Mouse (Mus musculus): ENCODE data around the gene Manf. TPM values are rescaled to one million over a fixed set of nuclear protein-coding genes. Genes with fewer than 3 reads are reported as not detected.

Gene Manf
- polyA plus RNA-seq (2016; fragmentation: Nextera tagmentation; extraction: Ambion mirVana): 296 and 411 TPM in 2 replicates

DNA sequence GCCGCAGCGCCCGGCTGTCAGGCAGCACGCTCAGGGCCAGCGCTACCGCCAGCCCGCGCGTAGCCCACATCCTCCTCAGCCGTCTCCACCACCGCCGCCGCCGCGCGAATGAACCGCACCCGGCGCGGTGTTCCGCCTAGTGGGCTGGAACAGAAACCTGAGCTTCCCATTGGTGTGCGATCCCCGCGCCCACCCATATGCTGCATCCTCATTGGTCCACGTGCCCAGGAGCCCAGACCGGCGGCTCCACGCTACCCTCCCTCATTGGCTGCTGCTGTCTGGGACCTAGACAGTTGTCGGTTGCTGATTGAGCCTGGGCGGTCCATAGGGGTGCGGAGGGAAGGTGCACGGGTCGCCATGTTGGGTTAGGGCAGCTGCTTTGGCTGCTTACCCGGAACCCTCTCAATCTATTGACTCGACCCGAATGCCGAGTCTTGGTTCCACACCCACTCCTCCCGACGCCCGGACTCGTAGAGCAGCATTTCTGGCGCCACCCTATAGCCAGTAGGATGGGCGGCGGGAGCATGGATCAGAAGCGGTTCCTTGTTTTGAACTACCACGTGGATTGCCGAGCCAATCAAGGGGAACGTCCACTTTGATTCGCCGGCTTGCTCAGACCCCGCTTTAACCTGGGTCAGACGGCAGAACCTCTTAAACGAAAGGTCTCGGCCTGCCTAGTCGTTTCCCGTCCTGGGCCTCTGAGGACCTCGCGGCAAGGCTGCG lies at the start of gene Manf:
Manf (minus strand) TSS at position 151 of the 723 bp plus-strand sequence.
- no peaks in the 10 kb centered on the region for H3K9me3 ChIP-seq
- peak within 1 kb of the TSS; percentile 96 for H3K27ac ChIP-seq
- WGBS: under 1% methylated on average over 59 of the region's 59 CpGs
- H3K36me3 ChIP-seq: peaks cover 31% of the 10 kb centered on the region
- peak; percentile 100 for DNase-seq (ENCODE audit: low spot score)
- H3K4me1 ChIP-seq: peaks cover 39% of the 10 kb centered on the region
- H3K27me3 ChIP-seq (ENCODE audit: insufficient read depth, poor library complexity, severe bottlenecking): peaks cover 9% of the 10 kb centered on the region; the same call in 1 of the 2 replicates
- H3K4me3 ChIP-seq: peak within 1 kb of the TSS; percentile 97

DNA sequence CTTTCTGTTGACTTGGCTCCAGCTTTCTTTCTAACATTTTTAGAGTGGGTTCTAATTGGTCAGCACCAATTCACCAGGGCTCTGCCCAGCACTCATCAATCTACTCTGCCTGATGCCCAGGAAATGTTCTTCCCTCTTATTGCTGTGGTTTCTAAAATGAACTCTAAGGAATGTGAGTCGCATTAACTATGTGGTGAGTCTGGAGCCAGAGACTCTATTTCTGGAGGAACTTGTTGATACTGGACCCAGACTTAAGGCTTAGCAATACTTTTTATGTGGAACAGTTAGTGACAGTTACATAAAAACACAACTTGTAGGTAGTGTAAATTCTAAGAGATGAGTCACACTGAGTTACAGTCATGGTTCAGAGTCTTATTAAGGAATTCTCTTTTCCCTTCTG lies 43.2 kb upstream of the Manf start:
- no peak overlapping the region for H3K27ac ChIP-seq
- no peaks in the 10 kb centered on the region for H3K9me3 ChIP-seq
- no peaks in the 10 kb centered on the region for H3K4me1 ChIP-seq
- no peak for DNase-seq (ENCODE audit: low spot score)
- H3K36me3 ChIP-seq: no peaks in the 10 kb centered on the region
- no peaks in the 10 kb centered on the region for H3K27me3 ChIP-seq (ENCODE audit: insufficient read depth, poor library complexity, severe bottlenecking)
- WGBS: 81% methylated on average over 1 of the region's 1 CpGs
- H3K4me3 ChIP-seq: no peak overlapping the region

DNA sequence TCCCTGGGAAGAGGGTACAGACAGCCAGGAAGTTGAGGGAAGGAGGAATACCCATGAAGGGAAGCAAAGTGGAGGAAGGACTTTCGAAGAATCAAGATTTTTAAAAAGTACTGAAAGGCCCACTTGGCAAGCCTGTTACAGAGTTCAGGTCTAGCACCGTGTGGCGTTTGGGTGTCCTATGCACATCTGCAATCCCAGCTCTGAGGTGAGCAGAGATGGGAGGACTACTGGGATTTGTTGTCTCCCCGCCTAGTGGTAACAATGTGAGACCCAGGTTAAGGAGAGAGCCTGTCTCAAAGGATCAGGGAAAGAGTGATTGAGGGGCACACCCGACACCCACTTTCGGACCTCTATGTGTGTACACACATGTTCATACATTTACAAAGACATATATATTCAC lies 23.1 kb upstream of the Manf start:
- no peaks in the 10 kb centered on the region for H3K4me1 ChIP-seq
- 72% methylated on average over 6 of the region's 6 CpGs for WGBS

DNA sequence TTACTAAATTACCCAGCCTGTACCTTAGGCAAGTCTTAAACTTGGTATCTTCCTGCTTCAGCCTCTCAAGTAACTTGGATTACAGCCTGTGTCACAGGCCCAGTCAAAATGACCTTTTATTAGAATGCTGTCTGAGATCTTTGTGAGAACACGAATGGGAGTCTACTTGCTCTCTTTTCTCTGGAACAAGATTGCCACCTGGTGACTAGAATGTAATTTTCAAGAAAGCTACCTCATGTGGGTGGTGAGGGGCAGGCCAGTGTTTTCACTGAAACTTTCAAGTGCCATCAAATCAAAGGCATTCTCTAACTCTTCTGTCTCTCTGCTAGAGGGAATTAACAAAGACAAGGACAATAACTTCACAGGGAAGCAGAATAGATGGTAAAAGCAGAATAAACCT lies 22.0 kb upstream of the Manf start:
- Histone ChIP-seq H3K4me1 (no peaks in the 10 kb centered on the region), H3K27ac (no peak overlapping the region), H3K27me3 (ENCODE audit: insufficient read depth, poor library complexity, severe bottlenecking) (no peaks in the 10 kb centered on the region; the same call in 1 of the 2 replicates), H3K4me3 (no peak overlapping the region), H3K9me3 (no peaks in the 10 kb centered on the region), H3K36me3 (no peaks in the 10 kb centered on the region)
- no peak for DNase-seq (ENCODE audit: low spot score)
- 12% methylated on average over 1 of the region's 1 CpGs for WGBS

More for the DNA sequence above, 23.1 kb upstream of the Manf start:
- Histone ChIP-seq H3K4me3 (no peak overlapping the region), H3K27ac (no peak overlapping the region), H3K27me3 (ENCODE audit: insufficient read depth, poor library complexity, severe bottlenecking) (no peaks in the 10 kb centered on the region; the same call in 1 of the 2 replicates), H3K36me3 (no peaks in the 10 kb centered on the region), H3K9me3 (no peaks in the 10 kb centered on the region)
- DNase-seq (ENCODE audit: low spot score): peak; percentile 67

DNA sequence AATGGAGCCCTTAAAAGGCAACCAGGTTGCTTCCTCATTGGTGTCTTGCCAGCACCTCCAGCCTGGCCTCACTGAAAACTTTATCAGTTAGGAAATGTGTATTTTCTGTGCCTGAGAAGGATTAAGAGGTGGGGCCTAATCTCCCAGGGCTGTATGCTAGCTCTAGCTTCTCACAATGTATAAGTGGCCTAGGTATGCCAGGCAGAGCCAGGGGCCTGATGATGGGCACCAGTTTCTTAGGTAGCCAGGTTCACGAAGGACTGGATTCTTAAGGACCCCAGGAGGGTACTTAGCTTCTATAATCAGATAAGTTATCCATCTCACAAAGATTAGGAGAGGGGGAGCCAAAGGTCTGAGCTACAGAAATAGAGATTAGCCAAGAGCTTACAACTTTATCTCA lies 19.8 kb upstream of the Manf start:
- Histone ChIP-seq H3K9me3 (no peaks in the 10 kb centered on the region), H3K27ac (no peak overlapping the region), H3K4me1 (no peaks in the 10 kb centered on the region), H3K36me3 (no peaks in the 10 kb centered on the region), H3K4me3 (no peak overlapping the region), H3K27me3 (ENCODE audit: insufficient read depth, poor library complexity, severe bottlenecking) (no peaks in the 10 kb centered on the region; the same call in 1 of the 2 replicates)
- DNase-seq (ENCODE audit: low spot score): no peak
- WGBS: 43% methylated on average over 1 of the region's 1 CpGs

DNA sequence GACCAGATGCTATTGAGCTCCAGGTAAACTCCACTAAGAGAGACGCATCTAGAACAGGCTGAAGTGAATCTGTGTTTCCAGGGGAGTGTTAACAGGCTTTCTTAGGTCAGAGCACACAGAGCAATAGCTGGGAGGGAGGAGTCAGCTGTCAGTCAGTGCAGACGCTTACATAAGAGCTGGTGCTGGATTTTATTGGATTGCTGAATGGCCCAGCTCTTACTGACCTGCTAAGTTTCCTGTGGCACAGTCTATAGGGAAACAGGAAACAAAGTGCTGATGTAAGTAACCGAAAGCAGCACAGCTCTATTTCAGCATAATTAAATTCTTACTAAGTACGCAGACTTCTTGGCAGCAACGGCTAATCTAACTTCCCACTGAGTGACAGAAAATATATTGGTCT lies 16.9 kb upstream of the Manf start:
- H3K27me3 ChIP-seq (ENCODE audit: insufficient read depth, poor library complexity, severe bottlenecking): no peaks in the 10 kb centered on the region; the same call in 1 of the 2 replicates
- H3K4me3 ChIP-seq: no peak overlapping the region
- no peaks in the 10 kb centered on the region for H3K4me1 ChIP-seq
- H3K36me3 ChIP-seq: no peaks in the 10 kb centered on the region
- DNase-seq (ENCODE audit: low spot score): no peak
- 50% methylated on average over 5 of the region's 5 CpGs for WGBS
- H3K27ac ChIP-seq: no peak overlapping the region
- H3K9me3 ChIP-seq: no peaks in the 10 kb centered on the region

DNA sequence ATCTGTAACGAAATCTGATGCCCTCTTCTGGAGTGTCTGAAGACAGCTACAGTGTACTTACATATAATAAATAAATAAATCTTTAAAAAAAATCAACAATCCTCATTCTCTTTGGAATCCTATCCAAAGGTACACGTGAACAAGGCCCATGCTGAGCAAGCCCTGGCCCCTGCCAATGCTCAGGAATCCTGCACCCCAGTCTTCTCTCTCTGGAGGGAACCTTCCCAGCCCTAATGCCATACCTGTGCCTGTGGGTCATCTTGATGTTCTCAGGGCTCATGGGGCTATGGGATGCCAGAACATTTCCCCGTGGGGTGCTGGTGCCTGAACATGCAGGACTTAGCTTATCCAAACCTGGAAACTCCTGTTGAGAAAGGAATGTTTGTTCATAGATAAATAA lies 16.4 kb upstream of the Manf start:
- no peak overlapping the region for H3K27ac ChIP-seq
- H3K27me3 ChIP-seq (ENCODE audit: insufficient read depth, poor library complexity, severe bottlenecking): no peaks in the 10 kb centered on the region; the same call in 1 of the 2 replicates
- H3K4me1 ChIP-seq: no peaks in the 10 kb centered on the region
- H3K4me3 ChIP-seq: no peak overlapping the region
- H3K36me3 ChIP-seq: no peaks in the 10 kb centered on the region
- WGBS: 72% methylated on average over 3 of the region's 3 CpGs
- H3K9me3 ChIP-seq: no peaks in the 10 kb centered on the region
- peak; percentile 61 for DNase-seq (ENCODE audit: low spot score)

DNA sequence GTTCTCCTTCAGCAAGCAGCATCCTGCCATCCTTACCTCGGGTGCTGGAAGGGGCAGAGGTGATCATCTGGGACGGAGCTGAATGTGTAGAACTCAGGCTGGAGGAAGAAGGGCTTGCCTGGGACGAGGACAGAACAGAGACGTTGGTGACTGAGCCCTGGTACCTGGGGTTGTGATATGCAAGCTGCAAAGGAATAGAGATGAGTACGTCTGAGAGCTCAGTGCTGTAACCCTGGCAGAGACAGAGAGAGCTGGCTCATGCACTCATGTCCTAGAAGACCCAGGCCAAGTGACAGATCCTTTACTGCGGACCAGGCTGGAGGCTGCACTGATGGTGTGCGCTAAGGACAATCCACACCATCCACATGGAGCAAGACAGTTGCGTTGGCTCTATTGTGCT lies 14.8 kb upstream of the Manf start:
- DNase-seq (ENCODE audit: low spot score): peak; percentile 59
- Histone ChIP-seq H3K9me3 (no peaks in the 10 kb centered on the region), H3K4me3 (no peak overlapping the region), H3K36me3 (no peaks in the 10 kb centered on the region), H3K27ac (no peak overlapping the region), H3K4me1 (no peaks in the 10 kb centered on the region), H3K27me3 (ENCODE audit: insufficient read depth, poor library complexity, severe bottlenecking) (no peaks in the 10 kb centered on the region)
- WGBS: 85% methylated on average over 8 of the region's 8 CpGs

DNA sequence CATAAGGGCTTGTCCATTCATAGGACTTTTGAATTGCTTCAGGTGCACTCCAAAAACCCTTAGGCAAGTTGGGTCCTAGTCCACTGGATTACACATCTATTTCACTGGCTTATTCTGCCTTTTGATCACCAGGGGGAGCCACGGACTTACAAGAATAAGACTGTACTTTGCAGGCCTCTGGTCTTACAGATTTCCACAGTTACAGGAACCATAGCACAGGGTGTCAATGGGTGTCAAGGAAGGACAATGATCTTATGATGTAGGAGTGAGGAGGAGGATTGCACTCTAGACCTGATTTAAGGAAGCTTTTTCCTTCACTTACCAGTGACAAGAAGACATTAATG lies 12.0 kb upstream of the Manf start:
- 3% methylated on average over 1 of the region's 1 CpGs for WGBS
- Histone ChIP-seq H3K4me3 (no peak overlapping the region), H3K27ac (no peak overlapping the region), H3K36me3 (no peaks in the 10 kb centered on the region), H3K27me3 (ENCODE audit: insufficient read depth, poor library complexity, severe bottlenecking) (no peaks in the 10 kb centered on the region), H3K4me1 (no peaks in the 10 kb centered on the region), H3K9me3 (no peaks in the 10 kb centered on the region)
- DNase-seq (ENCODE audit: low spot score): peak; percentile 75

DNA sequence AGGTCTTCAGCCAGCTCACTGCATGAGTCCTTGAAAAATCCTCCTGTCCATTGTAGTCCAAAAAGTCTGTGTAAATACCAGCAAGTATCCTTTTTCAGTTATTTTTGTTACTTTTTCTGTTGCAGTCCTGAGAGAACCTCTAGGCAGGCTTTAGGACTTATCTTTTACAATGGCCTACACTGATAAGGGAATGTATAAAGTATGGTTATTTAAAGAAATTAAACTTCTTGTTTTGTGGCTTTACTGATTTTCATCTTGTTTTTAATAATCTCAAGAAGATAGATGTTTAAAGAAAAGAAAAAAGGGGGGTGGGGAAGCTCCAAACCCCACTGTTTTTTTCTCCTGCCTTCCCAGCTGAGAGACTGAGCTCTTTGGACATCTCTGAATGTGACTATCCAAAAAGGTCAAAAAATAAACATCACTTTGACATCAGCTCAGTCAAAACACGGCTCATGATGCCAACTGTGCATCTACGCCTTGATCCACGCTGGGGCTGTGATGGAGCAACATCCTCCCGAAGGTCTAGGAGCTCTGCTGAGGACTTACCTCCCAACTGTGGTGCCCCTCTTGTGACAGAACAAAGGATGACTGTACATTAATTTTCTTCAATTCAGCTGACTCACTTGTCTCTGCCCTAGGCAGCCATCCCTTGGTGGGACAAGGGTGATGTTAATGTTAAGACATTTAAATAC lies 11.5 kb upstream of the Manf start:
- Histone ChIP-seq H3K27ac (no peak overlapping the region), H3K9me3 (no peaks in the 10 kb centered on the region), H3K36me3 (no peaks in the 10 kb centered on the region), H3K4me3 (no peak overlapping the region), H3K27me3 (ENCODE audit: insufficient read depth, poor library complexity, severe bottlenecking) (no peaks in the 10 kb centered on the region), H3K4me1 (no peaks in the 10 kb centered on the region)
- DNase-seq (ENCODE audit: low spot score): no peak
- 71% methylated on average over 4 of the region's 4 CpGs for WGBS

DNA sequence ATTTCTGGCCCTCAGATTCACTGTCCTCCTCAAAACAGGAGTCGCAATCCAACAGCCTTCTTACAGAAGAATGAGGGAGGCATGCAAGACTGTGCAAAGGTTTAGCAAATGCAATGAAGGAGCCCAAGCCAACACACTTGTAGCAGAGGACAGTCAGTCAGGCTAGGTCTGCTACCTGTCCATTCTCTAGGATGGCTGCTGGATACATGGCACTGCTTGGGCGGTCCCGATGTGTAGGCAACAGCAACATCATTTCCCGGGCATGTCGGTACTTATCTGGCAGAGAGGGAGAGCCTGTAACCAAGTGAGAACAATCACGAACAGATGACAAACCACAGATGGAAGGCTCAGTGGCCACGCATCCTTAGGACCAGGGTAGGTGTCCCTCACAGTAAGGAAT lies 9.8 kb upstream of the Manf start:
- no peak overlapping the region for H3K27ac ChIP-seq

DNA sequence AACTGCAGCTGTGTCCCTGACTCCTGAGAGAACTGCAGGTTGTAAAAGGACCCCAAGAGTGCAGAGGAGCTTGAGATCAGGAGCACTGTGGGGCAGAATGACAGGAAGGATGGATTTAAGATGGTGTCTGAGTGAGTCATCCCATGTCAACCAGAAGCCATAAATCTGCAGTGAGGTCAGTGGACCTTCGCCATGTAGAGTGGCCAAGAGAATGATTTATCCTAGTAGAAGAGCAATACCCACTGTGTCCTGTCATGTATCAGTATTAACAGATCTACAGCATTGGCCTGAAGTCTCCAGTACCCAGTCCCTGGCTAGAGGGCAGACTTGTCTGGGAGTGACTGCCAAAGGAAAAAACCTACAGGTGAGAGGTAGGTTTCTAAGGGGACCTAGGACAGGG lies 7.1 kb upstream of the Manf start:
- peaks cover 15% of the 10 kb centered on the region; the same call in 1 of the 2 replicates for H3K27me3 ChIP-seq (ENCODE audit: insufficient read depth, poor library complexity, severe bottlenecking)

More for the DNA sequence above, 9.8 kb upstream of the Manf start:
- no peak for DNase-seq (ENCODE audit: low spot score)
- H3K9me3 ChIP-seq: no peaks in the 10 kb centered on the region
- H3K27me3 ChIP-seq (ENCODE audit: insufficient read depth, poor library complexity, severe bottlenecking): 0 out of 2 replicates have a peak, but pooled peaks cover 8% of the 10 kb centered on the region
- no peak overlapping the region for H3K4me3 ChIP-seq
- 81% methylated on average over 7 of the region's 7 CpGs for WGBS
- H3K36me3 ChIP-seq: no peaks in the 10 kb centered on the region
- H3K4me1 ChIP-seq: no peaks in the 10 kb centered on the region

DNA sequence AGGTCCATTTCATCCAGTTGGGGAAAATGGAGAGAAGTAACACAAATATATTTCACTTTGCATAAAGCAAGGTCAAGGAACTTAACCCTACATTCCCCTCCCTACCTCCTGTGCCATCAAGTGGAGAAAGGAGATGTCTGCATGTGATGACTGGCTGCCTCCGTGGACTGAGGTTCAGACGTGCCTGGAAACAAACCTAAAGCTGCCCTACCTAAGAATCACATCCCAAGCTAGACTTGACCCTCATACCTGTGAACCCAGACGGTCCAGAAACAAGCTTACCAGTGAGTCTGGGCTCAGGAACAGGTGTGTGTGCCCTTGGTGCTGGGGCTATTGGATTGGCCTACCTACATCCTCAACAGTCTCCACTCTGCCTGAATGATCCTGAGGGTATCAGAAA lies 1.5 kb upstream of the Manf start:
- peak overlapping the region; percentile 97 for H3K4me3 ChIP-seq
- WGBS: 61% methylated on average over 3 of the region's 3 CpGs
- H3K27ac ChIP-seq: 0 out of 2 replicates have a peak overlapping the region, but pooled peaks have one; percentile 96
- peaks cover 15% of the 10 kb centered on the region; the same call in 1 of the 2 replicates for H3K27me3 ChIP-seq (ENCODE audit: insufficient read depth, poor library complexity, severe bottlenecking)
- H3K4me1 ChIP-seq: peaks cover 30% of the 10 kb centered on the region
- no peaks in the 10 kb centered on the region for H3K9me3 ChIP-seq
- H3K36me3 ChIP-seq: peaks cover 22% of the 10 kb centered on the region
- peak; percentile 65 for DNase-seq (ENCODE audit: low spot score)

More for the DNA sequence above, 7.1 kb upstream of the Manf start:
- Histone ChIP-seq H3K36me3 (no peaks in the 10 kb centered on the region), H3K4me1 (no peaks in the 10 kb centered on the region), H3K27ac (no peak overlapping the region), H3K9me3 (no peaks in the 10 kb centered on the region), H3K4me3 (no peak overlapping the region)
- WGBS: 77% methylated on average over 1 of the region's 1 CpGs
- no peak for DNase-seq (ENCODE audit: low spot score)

Measured in heart, embryonic 10.5 days (tissue).